Mouse (Mus musculus) stomach, postnatal 0 days (tissue): ENCODE results near the gene Atp5d.

Experiments used
- CTCF ChIP-seq: IDR thresholded peaks from 2 replicates; pipeline ENCODE4 v1.5.1; 2016; ENCODE audit warnings: antibody characterized with exemption, low read depth, mild to moderate bottlenecking, moderate library complexity
- EP300 ChIP-seq: optimal IDR thresholded peaks from 2 replicates; pipeline ENCODE3; 2016; ENCODE audit warnings: antibody characterized with exemption

DNA sequence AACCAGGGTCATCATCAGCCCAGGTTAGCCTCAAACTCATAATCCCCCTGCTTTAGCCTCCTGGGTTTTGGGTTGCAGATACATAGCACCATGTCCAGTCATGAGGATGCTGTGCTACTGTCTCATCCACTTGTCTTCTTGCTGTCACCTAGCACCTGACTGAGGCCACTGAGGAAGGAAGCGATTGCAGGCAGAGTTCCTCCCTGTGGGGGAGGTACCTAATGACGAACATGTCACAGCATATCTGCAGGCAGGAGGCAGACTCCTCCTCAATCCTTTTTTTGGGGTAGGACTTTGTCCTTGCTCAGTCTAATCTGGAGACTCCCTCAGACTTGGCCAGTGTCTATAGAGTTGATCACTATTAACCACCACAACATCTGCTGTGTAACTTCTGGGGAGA is 16.8 kb upstream of the Atp5d start:
- no peak for TF ChIP-seq EP300
- TF ChIP-seq CTCF, result no peak
